Mouse (Mus musculus) cerebellum, postnatal 14 days (tissue): Measurements from ENCODE around the gene Oog2.
"Not testable (repeated sequence)": the region's sequence is repeated elsewhere in the genome, so short reads cannot be mapped to it uniquely, and the experiment has no call there.

ENCODE experiments used
- DNase-seq, 2 experiments: peaks; one replicate each; pipeline ENCODE4 v3.0.0; 2021; ENCODE audit warnings: mixed read lengths in 2 of 2

Gene Oog2

GRCm38 (mm10) chr4:144190419-144190818, at the start of gene Oog2:
TSS of gene Oog2 (plus strand) at chr4:144190719.
- no peak for DNase-seq

- DNase-seq, result no peak
Measured at GRCm38 (mm10) chr4:144162563-144162962, 28.0 kb upstream of the Oog2 start, which contains the start of gene Oog3. TSS of gene Oog3 (minus strand) at chr4:144162663.

GRCm38 (mm10) chr4:144213218-144213617, 22.7 kb downstream of the Oog2 start, which contains the start of gene C87977:
TSS of gene C87977 (minus strand) at chr4:144213318.
- not testable (repeated sequence) for DNase-seq
